Mouse (Mus musculus): ENCODE results near the gene Hunk. TPM values are rescaled to one million over a fixed set of nuclear protein-coding genes. Genes with fewer than 3 reads are reported as not detected.
A peak's percentile ranks its signal among the peaks of the same experiment; 100 is the strongest.

Hunk gene
- total RNA-seq, 2 experiments from 2014 or later, result 0.36 to 0.40 TPM

GRCm38 (mm10) chr16:90511551-90512296 is 125.9 kb downstream of the Hunk start:
- DNase-seq, result peak; percentile 63 to 68

GRCm38 (mm10) chr16:90517041-90517440 is 131.2 kb downstream of the Hunk start:
- DNase-seq, result no peak

GRCm38 (mm10) chr16:90518232-90518631 is 132.4 kb downstream of the Hunk start:
- DNase-seq, result no peak

GRCm38 (mm10) chr16:90518732-90519295 is 133.0 kb downstream of the Hunk start:
- DNase-seq, result no peak

- DNase-seq, result no peak
These were observed 135.6 kb downstream of the Hunk start for GRCm38 (mm10) chr16:90521191-90521950.

- DNase-seq, result no peak
These were observed 136.1 kb downstream of the Hunk start for GRCm38 (mm10) chr16:90521951-90522255.

GRCm38 (mm10) chr16:90522575-90522974 is 136.8 kb downstream of the Hunk start:
- DNase-seq, result no peak

- DNase-seq, result peak; percentile 15 to 28
These were observed 137.6 kb downstream of the Hunk start for GRCm38 (mm10) chr16:90523373-90523772.

- no peak for DNase-seq
These were observed 138.1 kb downstream of the Hunk start for GRCm38 (mm10) chr16:90523894-90524293.

GRCm38 (mm10) chr16:90524393-90524792 is 138.6 kb downstream of the Hunk start:
- DNase-seq, result no peak

- DNase-seq, result peak; percentile 10 to 14
These were observed 147.4 kb downstream of the Hunk start for GRCm38 (mm10) chr16:90533119-90533673.

GRCm38 (mm10) chr16:90534591-90534990 is 148.8 kb downstream of the Hunk start:
- no peak for DNase-seq

GRCm38 (mm10) chr16:90538926-90539325 is 153.1 kb downstream of the Hunk start:
- peak; percentile 42 to 48 for DNase-seq

GRCm38 (mm10) chr16:90541191-90541590 is 155.4 kb downstream of the Hunk start:
- DNase-seq, result no peak

- DNase-seq, result peak; percentile 12 to 28
These were observed 156.6 kb downstream of the Hunk start for GRCm38 (mm10) chr16:90542383-90542782.

- DNase-seq, result no peak
These were observed 158.4 kb downstream of the Hunk start for GRCm38 (mm10) chr16:90544175-90544574.

GRCm38 (mm10) chr16:90545509-90545908 is 159.7 kb downstream of the Hunk start:
- no peak for DNase-seq

GRCm38 (mm10) chr16:90546591-90546990 is 160.8 kb downstream of the Hunk start:
- no peak for DNase-seq

GRCm38 (mm10) chr16:90547996-90548395 is 162.2 kb downstream of the Hunk start:
- no peak for DNase-seq

All from heart, adult 18-20 months (tissue).